Mouse (Mus musculus) cerebellum, adult 18-20 months (tissue): ENCODE results near the gene Mrpl57.
"Not testable (repeated sequence)": the region's sequence is repeated elsewhere in the genome, so short reads cannot be mapped to it uniquely, and the experiment has no call there.

Source experiments
- DNase-seq, 2 experiments: peaks; one replicate each; pipeline ENCODE4 v3.0.0; 2021

Gene Mrpl57

GRCm38 (mm10) chr14:57825788-57826751, at the start of gene Mrpl57, which contains the start of gene Ska3:
Gene Mrpl57 (plus strand): TSS chr14:57826234.
Gene Ska3 (minus strand): TSS chr14:57826185.
- peak; percentile 89 to 90 for DNase-seq

DNA sequence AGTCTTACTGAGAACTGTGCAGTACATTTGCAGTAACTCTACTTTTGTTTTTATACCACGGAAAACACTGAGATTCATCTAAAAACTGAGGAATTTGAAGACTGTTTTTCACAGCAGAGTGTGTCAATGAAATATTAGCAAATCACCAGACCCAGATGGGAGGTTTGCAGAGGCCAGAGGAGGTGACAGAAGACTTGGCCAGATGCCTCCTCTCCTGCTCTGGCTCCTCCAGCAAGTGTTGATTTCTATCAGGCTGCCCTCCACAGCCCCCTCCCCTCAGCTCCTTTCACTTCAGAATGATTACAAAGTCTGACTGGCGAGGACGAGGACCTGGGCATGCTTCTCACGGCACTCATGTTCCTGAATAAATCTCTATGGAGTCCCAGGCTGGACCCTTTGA, 38.6 kb upstream of the Mrpl57 start:
- no peak for DNase-seq

DNA sequence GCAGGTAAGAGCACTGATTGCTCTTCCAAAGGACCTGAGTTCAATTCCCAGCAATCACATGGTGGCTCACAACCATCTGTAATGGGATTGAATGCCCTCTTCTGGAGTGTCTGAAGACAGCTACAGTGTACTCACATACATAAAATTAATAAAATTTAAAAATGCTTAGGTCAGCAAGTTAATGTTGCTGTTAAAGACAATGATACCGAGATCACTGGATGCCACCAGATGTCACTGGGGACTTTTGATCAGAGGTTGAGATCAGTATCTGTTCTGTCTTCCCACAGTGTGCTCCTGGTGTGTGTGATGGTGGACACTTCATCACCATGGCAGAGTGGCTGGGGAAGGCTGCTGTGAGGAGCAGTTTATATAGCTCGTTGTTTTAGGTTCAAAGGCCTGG, 36.7 kb upstream of the Mrpl57 start:
- no peak for DNase-seq

DNA sequence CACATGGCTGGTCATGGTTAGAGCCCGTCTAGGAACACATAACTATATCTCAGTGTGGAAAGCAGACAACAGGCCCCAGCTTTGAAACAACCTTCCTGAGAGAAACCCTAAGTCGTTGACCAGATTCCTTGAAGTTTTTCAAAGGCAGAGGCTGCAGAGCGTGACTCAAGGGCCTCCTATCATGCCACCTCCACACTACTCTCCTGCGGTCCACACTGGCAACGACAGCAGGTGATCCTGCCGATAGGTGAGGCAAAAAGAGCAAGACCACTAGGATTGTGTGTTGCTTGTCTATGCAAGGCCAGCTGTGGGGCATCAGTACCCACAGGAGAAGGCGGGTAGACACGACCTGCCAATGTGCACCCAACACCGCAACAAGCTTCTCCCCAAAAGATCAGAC, 36.3 kb upstream of the Mrpl57 start:
- DNase-seq = no peak

GRCm38 (mm10) chr14:57791171-57791570, 34.9 kb upstream of the Mrpl57 start:
- DNase-seq = no peak

DNA sequence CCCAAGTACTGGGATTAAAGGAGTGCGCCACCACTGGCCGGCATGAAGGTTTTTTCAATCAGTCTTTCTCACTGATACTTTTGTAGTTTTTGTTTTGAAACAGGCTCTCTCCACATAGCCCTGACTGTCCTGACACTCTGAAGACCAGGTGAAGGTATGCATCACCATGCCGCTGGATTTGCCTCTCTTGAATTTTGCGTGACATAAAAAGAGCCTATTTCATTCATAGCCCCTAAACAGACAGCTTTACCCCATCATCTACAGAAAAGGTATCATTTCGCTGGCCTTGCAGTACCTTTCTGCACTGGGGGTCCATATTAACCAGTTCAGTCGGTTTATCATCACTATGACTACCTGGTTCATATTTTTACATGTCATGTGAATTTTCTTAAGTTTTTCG, 28.5 kb upstream of the Mrpl57 start:
- DNase-seq = peak in 1 of 2 experiments; percentile 7

GRCm38 (mm10) chr14:57797991-57798931, 27.8 kb upstream of the Mrpl57 start, which contains the start of gene Sap18:
Gene Sap18 (plus strand): TSS chr14:57798180.
- peak; percentile 96 to 97 for DNase-seq

DNA sequence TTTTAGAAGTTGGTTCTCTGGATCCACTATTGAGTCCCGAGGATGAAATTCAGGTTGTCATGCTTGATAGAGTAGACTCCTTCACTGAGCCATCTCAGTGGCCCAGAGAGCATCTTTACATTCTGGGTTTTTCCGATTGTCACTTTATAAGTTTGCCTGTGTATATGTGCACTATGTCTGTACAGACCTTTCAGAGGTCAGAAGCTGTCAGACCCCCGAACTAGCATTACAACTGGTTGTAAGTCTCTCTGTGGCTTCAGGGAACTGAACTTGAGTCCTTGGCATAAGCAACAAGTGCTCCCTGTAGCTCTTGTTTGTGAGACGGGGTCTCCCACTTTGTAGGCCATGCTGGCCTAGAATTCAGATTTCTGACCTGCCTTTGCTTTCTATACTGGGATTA, 22.3 kb upstream of the Mrpl57 start:
- no peak for DNase-seq

- DNase-seq = no peak
Observed at GRCm38 (mm10) chr14:57808558-57808957, 17.5 kb upstream of the Mrpl57 start.

GRCm38 (mm10) chr14:57810886-57811285, 15.1 kb upstream of the Mrpl57 start:
- no peak for DNase-seq

GRCm38 (mm10) chr14:57811844-57812243, 14.2 kb upstream of the Mrpl57 start:
- no peak for DNase-seq

- no peak for DNase-seq
Observed at GRCm38 (mm10) chr14:57820839-57821238, 5.2 kb upstream of the Mrpl57 start.

GRCm38 (mm10) chr14:57827284-57827683, 1.2 kb downstream of the Mrpl57 start:
- no peak for DNase-seq

DNA sequence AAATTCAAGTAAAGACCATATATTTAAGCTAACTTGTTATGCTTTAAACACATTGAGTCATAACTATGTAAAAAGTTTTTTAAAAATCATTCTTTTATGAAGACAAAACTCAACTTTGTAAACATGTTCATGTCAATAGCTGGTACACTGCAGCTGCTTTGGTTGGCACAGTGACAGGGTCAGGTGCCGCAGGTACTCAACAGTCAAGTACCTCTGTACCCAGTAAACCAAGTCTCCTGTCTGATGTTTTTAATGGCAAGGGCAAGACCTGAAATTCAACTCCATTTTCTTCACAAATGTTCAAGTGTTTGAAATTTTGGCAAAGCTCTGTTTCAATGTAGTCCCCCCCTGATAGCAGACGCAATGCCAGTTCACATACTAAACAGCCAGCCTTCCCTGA, 7.5 kb downstream of the Mrpl57 start:
- no peak for DNase-seq

DNA sequence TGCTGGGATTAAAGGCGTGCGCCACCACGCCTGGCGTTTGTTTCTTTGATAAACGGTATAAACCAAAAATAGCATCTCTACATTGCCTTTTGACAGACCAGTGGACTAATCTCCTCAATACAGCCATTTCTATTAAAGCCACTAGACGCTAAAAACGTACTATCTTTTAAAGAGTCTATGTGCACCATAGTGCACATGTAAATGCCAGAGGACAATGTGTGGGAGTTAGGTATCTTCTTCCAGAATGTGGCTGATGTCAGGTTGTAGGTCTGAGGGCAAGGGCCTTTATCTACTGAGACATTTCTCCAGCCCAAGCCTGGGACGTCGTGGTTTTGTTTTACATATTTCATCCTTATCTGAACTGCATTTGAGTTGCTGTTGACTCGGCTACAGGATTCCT, 9.1 kb downstream of the Mrpl57 start:
- DNase-seq = no peak

GRCm38 (mm10) chr14:57844535-57844934, 18.5 kb downstream of the Mrpl57 start:
- DNase-seq = no peak

- DNase-seq = not testable (repeated sequence)
Observed at GRCm38 (mm10) chr14:57848061-57848460, 22.0 kb downstream of the Mrpl57 start.

- DNase-seq = no peak
Observed at GRCm38 (mm10) chr14:57848646-57849045, 22.6 kb downstream of the Mrpl57 start.

DNA sequence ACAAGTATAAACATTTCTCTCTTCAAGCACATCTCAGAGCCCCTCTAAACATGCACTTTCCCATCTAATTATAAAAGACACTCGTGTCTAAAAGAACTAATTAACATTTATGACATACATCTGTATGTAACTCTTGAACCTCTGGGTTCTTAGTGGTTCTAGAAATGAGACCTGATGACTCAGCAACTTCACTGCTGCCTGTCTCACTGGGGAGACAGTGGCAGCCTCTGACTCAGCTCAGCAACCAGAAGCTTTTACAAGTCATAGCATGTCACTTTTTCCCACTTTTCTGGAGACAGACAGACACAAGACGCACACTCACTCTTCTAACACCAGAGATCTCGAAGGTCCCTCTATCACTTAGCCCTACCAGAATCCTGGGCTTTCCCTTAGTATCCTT, 24.3 kb downstream of the Mrpl57 start:
- no peak for DNase-seq

DNA sequence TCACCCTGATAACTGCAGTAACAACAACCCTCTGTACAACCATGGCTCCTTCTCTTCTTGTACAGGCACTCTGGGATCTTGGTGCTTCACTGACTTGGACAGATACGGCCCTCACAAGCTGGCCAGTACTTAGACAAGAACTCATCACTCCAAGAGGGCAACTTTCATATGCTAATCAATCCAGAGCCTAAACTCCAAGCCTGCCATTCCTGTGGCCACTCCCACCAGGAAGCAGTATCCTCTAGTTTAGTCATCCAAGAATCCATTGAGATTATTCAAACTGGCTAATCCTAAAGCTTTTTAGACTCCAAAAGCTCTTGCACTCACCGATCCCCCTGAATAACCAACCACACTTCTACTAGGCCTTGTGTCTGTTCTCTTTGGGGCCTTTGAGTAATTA, 26.9 kb downstream of the Mrpl57 start:
- DNase-seq = no peak

GRCm38 (mm10) chr14:57856037-57856436, 30.0 kb downstream of the Mrpl57 start:
- DNase-seq = not testable (repeated sequence)

DNA sequence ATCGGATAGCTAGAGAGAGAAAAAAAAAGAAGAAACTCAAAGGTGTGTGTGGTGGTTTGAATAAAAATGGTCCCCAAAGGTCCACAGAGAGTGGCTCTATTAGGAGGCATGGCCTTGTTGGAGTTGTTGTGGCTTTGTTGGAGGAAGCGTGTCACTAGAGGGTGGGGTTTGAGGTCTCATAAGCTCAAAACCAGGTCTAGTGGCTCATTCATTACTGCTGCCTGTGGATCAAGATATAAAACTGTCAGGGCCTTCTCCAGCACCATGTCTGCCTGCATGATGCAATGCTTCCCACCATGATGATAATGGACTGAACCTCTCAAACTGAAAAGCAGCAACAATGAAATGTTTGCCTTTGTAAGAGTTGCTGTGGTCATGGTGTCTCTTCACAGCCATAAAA, 32.6 kb downstream of the Mrpl57 start:
- DNase-seq = no peak

DNA sequence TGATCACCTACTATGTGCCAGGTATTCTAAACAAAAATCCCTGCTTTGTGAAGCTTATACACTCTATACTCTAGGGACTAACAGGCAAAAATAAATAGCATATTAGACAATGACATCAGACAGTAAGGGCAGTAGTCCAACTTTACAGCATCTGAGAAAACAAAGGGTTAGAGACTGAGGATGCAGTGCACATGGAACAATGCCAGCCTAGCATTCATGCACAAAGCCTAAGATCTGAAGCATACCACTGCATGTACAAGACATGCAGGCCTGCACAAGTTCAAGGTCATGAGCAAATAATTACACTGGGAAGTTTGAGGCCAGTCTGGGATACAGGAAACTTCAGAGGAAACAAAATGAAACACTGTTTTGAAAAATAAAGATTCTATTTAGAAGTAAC, 33.5 kb downstream of the Mrpl57 start:
- DNase-seq = no peak
